Mouse (Mus musculus) kidney, embryonic 14.5 days (tissue): ENCODE data around the gene Them4. TPM values are rescaled to one million over a fixed set of nuclear protein-coding genes. Genes with fewer than 3 reads are reported as not detected.

ENCODE experiments used
- ATAC-seq: fragments of 200-750 bp; cut with Nextera tagmentation; 2 replicates; pipeline ENCODE4 v1.8.0; 2017; ENCODE audit warnings: moderate number of reproducible peaks, mild to moderate bottlenecking, moderate TSS enrichment, moderate library complexity; ENCODE audit not compliant: low FRiP score, low TSS enrichment
- H3K27ac ChIP-seq: fragments of 300-500 bp; sonication (generic); 2 replicates; pipeline ENCODE4 v1.5.1; 2014; ENCODE audit warnings: low read depth, mild to moderate bottlenecking, low read length, moderate library complexity, mixed read lengths
- H3K27me3 ChIP-seq: fragments of 300-500 bp; sonication (generic); 2 replicates; pipeline ENCODE4 v1.6.1; 2014; ENCODE audit warnings: mild to moderate bottlenecking, low read length; ENCODE audit not compliant: control insufficient read depth, insufficient read depth
- H3K36me3 ChIP-seq: fragments of 300-500 bp; sonication (generic); 2 replicates; pipeline ENCODE4 v1.6.1; 2014; ENCODE audit warnings: low read length, mixed read lengths; ENCODE audit not compliant: control insufficient read depth, insufficient read depth
- H3K4me1 ChIP-seq: fragments of 300-500 bp; sonication (generic); 2 replicates; pipeline ENCODE4 v1.6.1; 2014; ENCODE audit warnings: low read length, mixed read lengths; ENCODE audit not compliant: control insufficient read depth, insufficient read depth
- H3K4me2 ChIP-seq: fragments of 300-500 bp; sonication (generic); replicated peaks from 2 replicates; pipeline ENCODE4 v1.6.1; 2014; ENCODE audit warnings: low read depth, mild to moderate bottlenecking, low read length
- H3K4me3 ChIP-seq: fragments of 300-500 bp; sonication (generic); 2 replicates; pipeline ENCODE4 v1.5.1; 2014; ENCODE audit warnings: mild to moderate bottlenecking, low read length
- H3K9ac ChIP-seq: fragments of 300-500 bp; sonication (generic); 2 replicates; pipeline ENCODE4 v1.6.1; 2014; ENCODE audit warnings: low read depth, mild to moderate bottlenecking, low read length, moderate library complexity
- H3K9me3 ChIP-seq: fragments of 300-500 bp; sonication (generic); 2 replicates; pipeline ENCODE4 v1.6.1; 2016; ENCODE audit warnings: low read length; ENCODE audit not compliant: control insufficient read depth
- WGBS: fragments of 180-500 bp; shearing (Covaris S2); extraction: QIAGEN DNeasy Blood & Tissue Kit; methylation state at CpG from one replicate; pipeline ENCODE4 v1.1.7; 2014; 5-methylcytosine and 5-hydroxymethylcytosine counted together
- polyA plus RNA-seq: library from polyadenylated mRNA; unstranded; fragments of >200 nt; fragmentation: Nextera tagmentation; extraction: Ambion mirVana; gene quantifications from 2 replicates; pipeline ENCODE4 v1.2.1, GENCODE M21; 2014

Gene Them4
- polyA plus RNA-seq, 1 experiment from 2014 or later: 10.2 TPM

DNA sequence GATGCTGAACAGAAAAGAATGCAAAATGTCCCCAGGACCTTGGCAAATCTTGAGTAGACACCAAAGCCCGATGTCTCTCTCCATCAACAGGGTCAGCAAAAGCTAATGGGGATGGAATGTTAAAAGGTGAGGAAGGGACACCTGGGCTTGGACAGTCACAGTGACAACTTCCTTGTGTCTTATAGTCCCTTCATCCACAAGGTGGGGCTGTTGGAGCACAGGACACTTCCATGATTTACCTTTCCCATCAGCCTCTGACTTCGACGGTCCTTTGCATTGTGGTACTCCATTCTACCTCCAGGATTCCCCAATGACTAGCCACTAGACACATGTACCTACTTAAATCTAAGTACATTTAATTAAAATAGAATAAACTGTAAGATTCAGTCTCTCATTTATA lies 18.8 kb downstream of the Them4 start:
- Histone ChIP-seq H3K27ac (no peak overlapping the region), H3K9me3 (no peaks in the 10 kb centered on the region), H3K4me2 (no peak overlapping the region), H3K27me3 (no peaks in the 10 kb centered on the region), H3K9ac (no peak overlapping the region), H3K4me3 (no peak overlapping the region), H3K36me3 (peaks cover 6% of the 10 kb centered on the region; the same call in 1 of the 2 replicates), H3K4me1 (no peaks in the 10 kb centered on the region)
- 62% methylated on average over 3 of the region's 3 CpGs for WGBS
- ATAC-seq: no peak

DNA sequence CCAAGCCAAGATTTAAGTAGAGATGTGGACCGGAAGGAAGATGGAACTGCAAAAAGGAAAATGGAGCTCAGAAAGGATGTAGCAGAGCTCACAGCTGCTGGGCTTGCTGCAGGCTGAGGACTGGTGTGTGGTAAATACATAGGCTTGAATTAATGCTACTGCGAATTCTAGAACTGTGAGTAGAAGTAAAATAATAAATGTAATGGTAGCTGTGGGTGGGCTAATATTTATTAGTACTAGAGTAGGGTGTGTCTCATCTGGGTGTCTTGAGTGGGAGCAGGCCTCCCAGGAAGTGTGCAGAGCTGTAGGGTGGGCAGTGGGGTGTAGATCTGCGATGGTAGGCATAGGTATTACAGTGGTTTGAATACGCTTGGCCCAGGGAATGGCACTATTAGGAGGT lies 24.6 kb downstream of the Them4 start:
- H3K27ac ChIP-seq: no peak overlapping the region
- no peaks in the 10 kb centered on the region for H3K27me3 ChIP-seq
- peaks cover 4% of the 10 kb centered on the region; the same call in 1 of the 2 replicates for H3K36me3 ChIP-seq
- 89% methylated on average over 4 of the region's 4 CpGs for WGBS
- no peak overlapping the region for H3K4me3 ChIP-seq
- H3K9ac ChIP-seq: no peak overlapping the region
- no peaks in the 10 kb centered on the region for H3K4me1 ChIP-seq
- no peak for ATAC-seq
- no peak overlapping the region for H3K4me2 ChIP-seq
- no peaks in the 10 kb centered on the region for H3K9me3 ChIP-seq

DNA sequence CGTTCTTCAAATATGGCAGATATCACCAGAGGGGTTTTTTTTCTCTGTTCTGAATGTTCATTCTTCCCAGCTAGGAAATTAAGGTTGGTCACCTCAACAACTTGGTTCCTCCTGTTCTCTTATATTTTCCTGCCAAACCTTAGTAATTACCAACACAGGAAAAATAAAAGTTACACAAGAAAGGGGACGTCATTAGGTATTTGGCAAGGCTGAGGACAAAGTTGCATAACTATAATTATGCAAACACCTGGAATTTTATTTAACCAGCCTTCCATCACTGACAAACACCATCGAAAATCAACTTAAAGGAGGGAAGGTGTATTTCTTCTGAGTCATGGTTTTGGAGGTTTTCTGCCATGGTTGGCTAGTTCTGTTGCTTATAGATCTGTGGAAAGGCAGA lies 28.6 kb downstream of the Them4 start:
- no peaks in the 10 kb centered on the region for H3K9me3 ChIP-seq
- ATAC-seq: no peak
- 87% methylated on average over 3 of the region's 3 CpGs for WGBS
- H3K4me2 ChIP-seq: no peak overlapping the region
- H3K27ac ChIP-seq: no peak overlapping the region
- no peaks in the 10 kb centered on the region for H3K4me1 ChIP-seq
- no peaks in the 10 kb centered on the region; the same call in 1 of the 2 replicates for H3K36me3 ChIP-seq
- no peak overlapping the region for H3K4me3 ChIP-seq
- H3K9ac ChIP-seq: no peak overlapping the region
- H3K27me3 ChIP-seq: no peaks in the 10 kb centered on the region

DNA sequence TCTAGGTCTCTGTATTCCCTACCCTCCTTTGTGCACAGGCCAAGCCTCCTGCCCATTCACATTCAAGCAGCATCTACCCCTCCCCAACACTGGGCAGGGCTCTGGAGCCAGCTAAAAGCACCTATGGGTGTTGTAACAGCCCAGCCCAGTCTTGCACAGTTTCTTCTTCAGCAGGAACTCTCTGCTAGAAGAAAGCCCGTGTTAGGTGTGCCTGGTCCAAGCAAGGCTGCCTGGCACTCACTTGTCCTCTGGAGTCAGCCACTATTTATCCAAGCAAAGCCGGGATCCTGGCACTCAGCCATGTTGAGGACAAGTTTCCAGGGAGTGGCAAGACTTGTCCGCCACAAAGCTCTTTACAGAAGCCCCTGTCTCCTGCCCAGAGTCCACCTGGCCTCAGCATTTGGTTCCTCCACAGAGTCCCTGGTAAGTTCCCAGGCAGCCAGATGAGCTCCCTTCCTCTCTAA lies 32.1 kb downstream of the Them4 start, which contains the start of gene Them5:
TSS of gene Them5 (plus strand) at position 141 of the 464 bp plus-strand sequence.
- 59% methylated on average over 3 of the region's 3 CpGs for WGBS
- Histone ChIP-seq H3K36me3 (no peaks in the 10 kb centered on the region), H3K9me3 (no peaks in the 10 kb centered on the region), H3K27ac (no peak within 1 kb of the TSS), H3K4me3 (no peak within 1 kb of the TSS), H3K9ac (no peak within 1 kb of the TSS), H3K4me1 (no peaks in the 10 kb centered on the region), H3K4me2 (no peak within 1 kb of the TSS), H3K27me3 (no peaks in the 10 kb centered on the region)
- no peak for ATAC-seq

DNA sequence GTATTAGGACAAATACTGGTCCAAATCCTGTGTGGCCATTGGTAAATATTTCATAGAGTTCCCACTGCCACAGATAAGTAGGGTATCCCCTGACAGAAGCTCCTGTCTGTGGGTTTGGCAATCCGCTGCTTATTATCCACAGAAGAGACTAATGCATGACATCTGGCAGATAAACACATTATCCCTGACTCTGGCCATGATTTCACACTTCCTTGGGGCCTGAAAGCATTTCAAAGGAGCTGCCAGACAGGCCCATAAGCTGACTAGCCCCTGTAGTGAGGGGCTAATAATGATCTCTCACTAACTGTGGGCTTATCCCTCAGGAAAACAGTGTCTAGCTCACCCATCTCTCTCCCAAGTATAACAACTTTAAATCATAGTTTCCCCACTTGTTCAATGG lies 32.7 kb downstream of the Them4 start:
- Histone ChIP-seq H3K4me1 (no peaks in the 10 kb centered on the region), H3K36me3 (no peaks in the 10 kb centered on the region), H3K27ac (no peak overlapping the region), H3K27me3 (no peaks in the 10 kb centered on the region), H3K4me2 (no peak overlapping the region), H3K9ac (no peak overlapping the region), H3K4me3 (no peak overlapping the region), H3K9me3 (no peaks in the 10 kb centered on the region)
- ATAC-seq: no peak
- WGBS: 60% methylated on average over 1 of the region's 1 CpGs

DNA sequence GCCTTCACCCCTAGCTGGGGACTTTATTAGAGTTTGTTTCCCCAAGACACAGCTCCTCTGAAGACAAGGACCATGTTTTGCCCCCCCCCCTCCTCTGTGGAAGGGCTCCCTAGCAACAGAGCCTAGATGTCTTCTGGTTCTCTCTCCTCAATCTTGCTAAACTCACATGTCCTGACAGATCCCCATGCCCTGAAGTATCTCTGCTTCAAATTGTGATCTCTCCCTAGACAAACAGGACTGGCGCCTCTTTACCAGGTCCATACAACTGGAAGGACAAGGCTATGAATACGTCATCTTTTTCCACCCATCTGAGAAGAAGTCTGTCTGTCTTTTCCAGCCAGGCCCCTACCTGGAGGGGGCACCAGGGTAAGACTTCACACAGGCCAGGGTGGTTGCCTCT lies 34.3 kb downstream of the Them4 start:
- H3K27me3 ChIP-seq: no peaks in the 10 kb centered on the region
- H3K4me3 ChIP-seq: no peak overlapping the region
- H3K36me3 ChIP-seq: no peaks in the 10 kb centered on the region
- H3K4me1 ChIP-seq: no peaks in the 10 kb centered on the region
- no peak overlapping the region for H3K4me2 ChIP-seq
- no peak overlapping the region for H3K9ac ChIP-seq
- no peak overlapping the region for H3K27ac ChIP-seq
- H3K9me3 ChIP-seq: no peaks in the 10 kb centered on the region
- 87% methylated on average over 2 of the region's 2 CpGs for WGBS
- ATAC-seq: no peak

DNA sequence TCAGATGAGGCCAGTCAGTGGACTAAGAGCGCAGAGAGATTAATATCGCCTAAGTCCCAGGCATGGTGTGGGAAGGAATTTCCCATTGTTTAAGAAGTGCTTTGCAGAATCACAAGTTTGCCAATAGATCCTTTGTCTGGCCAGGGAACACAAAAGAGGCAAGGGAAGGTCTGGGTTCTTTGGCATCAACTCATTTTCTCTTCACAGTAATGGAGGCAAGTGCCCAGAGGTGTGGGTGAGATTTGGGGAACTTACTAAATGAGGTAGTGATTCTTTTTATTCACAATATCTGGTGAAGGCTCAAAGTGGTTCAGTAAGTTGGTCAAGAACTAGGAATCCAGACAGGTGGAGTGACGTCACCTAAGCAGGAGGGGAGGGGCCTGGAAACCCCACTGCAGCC lies 35.0 kb downstream of the Them4 start:
- Histone ChIP-seq H3K9ac (no peak overlapping the region), H3K4me3 (no peak overlapping the region), H3K4me1 (no peaks in the 10 kb centered on the region), H3K4me2 (no peak overlapping the region), H3K9me3 (no peaks in the 10 kb centered on the region), H3K27me3 (no peaks in the 10 kb centered on the region), H3K27ac (no peak overlapping the region), H3K36me3 (no peaks in the 10 kb centered on the region)
- no peak for ATAC-seq
- 73% methylated on average over 3 of the region's 3 CpGs for WGBS

DNA sequence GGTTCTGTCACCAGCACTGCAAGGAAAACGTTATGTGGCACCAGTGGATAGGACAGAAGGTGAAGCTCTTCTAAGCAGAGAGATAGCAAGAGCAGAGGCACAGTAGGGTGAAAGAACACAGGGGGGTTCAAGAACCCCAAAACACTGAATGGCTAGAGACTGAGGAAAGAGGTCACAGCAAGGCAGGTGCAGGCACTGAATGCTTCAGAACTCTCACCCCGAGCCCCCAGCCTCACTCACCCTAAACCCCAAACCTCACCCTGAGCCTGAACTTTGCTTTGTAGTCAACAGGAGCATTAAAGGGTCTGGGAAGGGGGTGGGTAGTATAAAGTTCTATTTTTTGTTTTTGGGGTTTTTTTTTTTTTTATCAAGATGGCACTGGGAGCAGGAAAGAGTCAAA lies 38.3 kb downstream of the Them4 start:
- Histone ChIP-seq H3K9ac (no peak overlapping the region), H3K4me2 (no peak overlapping the region), H3K36me3 (no peaks in the 10 kb centered on the region), H3K27me3 (no peaks in the 10 kb centered on the region), H3K4me1 (no peaks in the 10 kb centered on the region), H3K27ac (no peak overlapping the region), H3K4me3 (no peak overlapping the region), H3K9me3 (no peaks in the 10 kb centered on the region)
- ATAC-seq: no peak
- WGBS: 70% methylated on average over 2 of the region's 2 CpGs

DNA sequence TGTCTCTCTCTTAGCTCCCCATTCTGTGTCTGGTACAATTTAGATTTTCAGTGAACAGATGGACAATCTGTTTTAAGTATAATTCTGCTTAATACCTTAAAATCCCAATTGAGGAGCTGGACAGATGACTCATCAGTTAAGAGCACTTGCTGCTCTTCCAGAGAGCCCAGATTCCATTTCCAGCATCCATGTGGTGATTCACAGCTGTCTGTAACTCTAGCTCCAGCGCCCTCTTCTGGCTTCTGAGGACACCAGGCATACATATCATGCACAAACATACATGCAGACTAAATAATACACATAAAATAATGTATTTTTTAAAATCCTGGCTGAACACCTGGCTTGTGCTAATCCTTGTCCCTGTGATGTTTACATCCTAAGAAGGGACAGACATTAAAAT lies 50.9 kb downstream of the Them4 start:
- no peak overlapping the region for H3K4me2 ChIP-seq
- ATAC-seq: no peak
- H3K4me3 ChIP-seq: no peak overlapping the region
- no peak overlapping the region for H3K9ac ChIP-seq
- H3K4me1 ChIP-seq: no peaks in the 10 kb centered on the region
- no peaks in the 10 kb centered on the region for H3K36me3 ChIP-seq
- no peak overlapping the region for H3K27ac ChIP-seq
- peaks cover 24% of the 10 kb centered on the region for H3K27me3 ChIP-seq
- 0% methylated on average over 1 of the region's 1 CpGs for WGBS
- no peaks in the 10 kb centered on the region for H3K9me3 ChIP-seq
